Mouse (Mus musculus) lung, adult 2 months (tissue): Measurements from ENCODE around the gene Lrtm1.

ENCODE experiments used
- CTCF ChIP-seq: fragments of 200-500 bp; IDR thresholded peaks from 2 replicates; pipeline ENCODE4 v1.5.1; 2011; ENCODE audit warnings: mild to moderate bottlenecking, low read length, control low read depth; ENCODE audit not compliant: insufficient read depth
- POLR2A ChIP-seq: fragments of 200-500 bp; IDR thresholded peaks from 2 replicates; pipeline ENCODE4 v1.6.1; 2011; ENCODE audit warnings: low read depth, mild to moderate bottlenecking, control low read depth, low read length, borderline replicate concordance; ENCODE audit errors: extremely low read depth

DNA sequence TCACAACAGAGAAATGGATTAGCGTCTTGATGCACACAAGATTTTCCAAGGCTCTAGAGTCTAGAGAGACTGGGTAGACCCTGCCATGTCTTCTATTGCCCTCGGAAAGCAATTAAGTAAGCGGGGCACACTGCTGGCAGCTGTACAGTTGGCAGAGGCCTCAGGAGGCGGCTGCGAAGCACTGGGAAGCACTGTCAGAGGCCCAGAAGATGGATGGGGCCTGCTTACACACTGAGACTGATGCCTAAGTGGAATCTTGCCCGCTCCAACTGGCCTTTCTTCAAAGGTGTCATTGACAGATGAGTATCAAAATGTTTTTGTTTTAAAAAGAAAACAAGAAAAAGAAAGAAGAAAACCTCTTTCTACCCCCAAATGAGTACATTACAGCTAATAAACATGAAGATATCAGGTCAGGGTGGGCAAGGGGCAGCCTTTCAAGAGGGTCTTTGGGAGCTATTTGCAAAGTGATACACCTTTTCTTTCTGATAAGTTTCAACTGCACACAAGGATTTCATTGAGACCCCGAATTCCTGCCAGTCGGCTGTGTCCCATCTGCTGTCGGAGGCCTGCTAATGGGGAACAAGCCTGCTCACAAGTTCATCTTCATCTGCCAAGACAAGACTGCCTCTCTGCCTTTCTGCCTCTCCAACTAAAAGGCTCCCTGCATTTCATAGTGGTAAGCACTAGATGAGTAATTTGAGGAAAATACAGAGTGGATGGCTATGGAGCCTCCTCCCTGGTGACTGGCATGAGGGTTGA lies 22.8 kb downstream of the Lrtm1 start:
- no peak for TF ChIP-seq CTCF
- TF ChIP-seq POLR2A: no peak
